Mouse (Mus musculus) Patski (cell line): ENCODE data around the gene Gm11549. TPM values are rescaled to one million over a fixed set of nuclear protein-coding genes. Genes with fewer than 3 reads are reported as not detected.

Experiments used
- ATAC-seq: fragments of 100-300 bp; one replicate; pipeline ENCODE4 v1.8.0; 2021
- CTCF ChIA-PET: fragments of 350-600 bp; sonication (Branson Sonifier 250); formaldehyde crosslinking; loops from one replicate; lab custom pipeline; 2022; ENCODE audit warnings: inconsistent platforms; lab: Charles Lee
- POLR2A ChIA-PET: fragments of 350-600 bp; sonication (Branson Sonifier 250); formaldehyde crosslinking; loops from one replicate; lab custom pipeline; 2022; ENCODE audit warnings: antibody characterized with exemption, inconsistent platforms; lab: Charles Lee
- DNase-seq: peaks from one replicate; pipeline ENCODE4 v3.0.0-alpha.2; 2011; ENCODE audit warnings: low read depth, low spot score
- H3K27me3 ChIP-seq: fragments of 371-371 bp; one replicate; pipeline ENCODE4 v1.5.1; 2021
- CTCF ChIP-seq: fragments of 100-300 bp; IDR thresholded peaks from one replicate; pipeline ENCODE4 v1.5.1; 2021
- in situ Hi-C: fragments of 300-500 bp; cut with MboI; formaldehyde crosslinking; loops from 3 replicates; pipeline ENCODE4 v1.11.1; 2018; ENCODE audit warnings: low pct_unique_long_range_greater_than_20kb, mixed read lengths
- polyA plus RNA-seq: library from polyadenylated mRNA; unstranded; gene quantifications from one replicate; pipeline ENCODE4 v1.2.3, GENCODE M21; 2021

Gene Gm11549
- polyA plus RNA-seq = not detected

DNA sequence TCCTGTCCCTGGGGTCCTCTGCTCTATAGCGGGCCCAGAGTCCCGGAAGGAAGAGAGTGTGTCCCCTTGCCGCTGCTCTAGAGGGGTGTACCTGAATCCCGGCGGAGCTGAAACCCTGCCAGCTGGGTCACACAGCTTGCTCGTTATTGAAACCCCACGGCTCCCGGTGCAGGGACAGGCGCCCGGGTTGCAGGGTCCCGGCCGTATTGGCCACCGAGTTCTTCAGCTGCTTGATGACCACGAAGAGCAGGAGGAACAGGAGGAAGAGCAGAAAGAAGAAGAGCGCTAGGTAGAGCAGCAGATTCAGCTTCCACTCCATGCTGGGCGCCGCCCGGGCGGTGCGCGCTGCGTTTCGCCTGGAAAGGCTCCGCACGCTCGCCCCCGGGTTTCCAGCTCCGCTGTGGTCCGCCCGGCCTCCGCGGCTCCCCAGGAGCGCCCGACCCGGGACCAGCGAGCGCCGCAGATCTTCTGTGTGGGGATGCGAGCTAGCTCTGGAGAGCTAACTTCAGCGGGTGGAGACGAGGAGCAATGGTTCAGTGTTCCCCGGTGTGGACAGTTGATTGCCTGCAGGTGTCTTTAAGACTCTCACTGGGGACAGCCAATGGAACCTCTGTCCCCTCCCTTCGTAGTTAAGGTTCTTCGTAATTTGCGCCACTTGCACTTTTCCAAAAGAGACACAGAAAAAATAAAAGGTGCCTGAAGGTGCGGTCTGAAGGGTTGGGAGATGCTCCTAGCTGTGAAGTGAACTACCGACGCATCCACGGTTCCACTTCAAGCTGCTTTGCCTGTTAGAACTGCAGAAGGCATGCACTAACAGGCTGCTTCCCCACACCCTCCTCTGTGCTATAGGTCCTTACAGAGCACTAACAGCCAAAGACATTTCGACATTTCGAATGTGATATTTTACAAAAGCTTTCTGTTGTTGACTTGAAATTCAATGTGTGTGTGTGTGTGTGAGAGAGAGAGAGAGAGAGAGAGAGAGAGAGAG lies at the start of gene Gm11549:
Gene Gm11549, minus strand, starts transcription at position 741 of the 988 bp plus-strand sequence.
- ChIA-PET CTCF (interaction anchor here (0.9 to 2.2 kb wide), 2 partner anchors 9 to 21 kb away, joined by 3 to 5 read pairs; no protein-coding TSS in a partner anchor), POLR2A (interaction anchor here (0.5 to 1.0 kb wide), 3 partner anchors 11 to 128 kb away, joined by 3 read pairs; no protein-coding TSS in a partner anchor)
- in situ Hi-C loops = no loop called here
- ATAC-seq (peak; percentile 42), DNase-seq (no peak)
- no peak for TF ChIP-seq CTCF
- peaks cover 78% of the 10 kb centered on the region for H3K27me3 ChIP-seq

DNA sequence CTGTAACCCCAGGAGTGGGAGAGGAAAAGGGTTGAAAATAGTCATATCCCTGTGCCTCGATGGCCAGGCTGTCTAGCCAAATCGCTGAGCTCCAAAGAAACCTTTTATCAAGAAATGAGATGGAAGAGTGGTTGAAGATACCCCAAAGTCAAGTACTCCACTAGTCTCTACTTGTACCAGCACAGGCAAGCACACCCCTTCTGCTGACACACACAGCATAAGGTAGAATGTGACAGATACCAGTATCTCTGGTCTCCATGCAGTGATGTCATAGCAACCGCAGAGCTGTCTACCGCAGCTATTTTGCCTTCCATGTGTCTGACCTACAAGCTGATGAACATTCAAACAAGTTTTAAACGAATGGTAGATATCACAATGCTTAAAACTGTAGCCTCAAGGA lies 48.2 kb upstream of the Gm11549 start:
- CTCF ChIA-PET = interaction anchor here (2.3 kb wide), 1 partner anchor 18 kb away, joined by 4 read pairs; no protein-coding TSS in a partner anchor
- TF ChIP-seq CTCF = no peak
- H3K27me3 ChIP-seq = no peaks in the 10 kb centered on the region
- POLR2A ChIA-PET = interaction anchor here (1.3 kb wide), 1 partner anchor 12 kb away, joined by 3 read pairs; no protein-coding TSS in a partner anchor
- in situ Hi-C loops = no loop called here
- ATAC-seq (no peak), DNase-seq (no peak)

DNA sequence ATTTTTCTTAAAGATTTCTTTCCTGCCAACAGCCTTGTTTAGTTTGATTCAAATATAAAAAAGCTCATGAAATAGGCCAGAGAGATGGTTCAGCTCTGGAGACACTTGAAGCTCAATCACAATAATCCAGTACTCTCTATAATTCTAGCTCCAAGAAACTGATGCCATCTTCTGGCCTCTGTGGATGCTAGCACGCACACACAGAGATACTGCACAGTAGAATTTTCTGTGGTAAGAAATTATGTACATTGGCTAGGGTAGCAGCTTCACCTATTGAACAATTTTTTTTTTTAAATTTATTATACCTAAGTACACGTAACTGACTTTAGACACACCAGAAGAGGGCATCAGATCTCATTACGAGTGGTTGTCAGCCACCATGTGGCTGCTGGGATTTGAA lies 42.1 kb upstream of the Gm11549 start:
- CTCF ChIA-PET = interaction anchor here (0.9 to 2.1 kb wide), 3 partner anchors 9 to 31 kb away, joined by 3 to 8 read pairs (median 5); partner anchors contain the start of gene Ccna2
- in situ Hi-C loops = no loop called here
- H3K27me3 ChIP-seq = no peaks in the 10 kb centered on the region
- POLR2A ChIA-PET = interaction anchor here (1.6 kb wide), 1 partner anchor 10 kb away, joined by 5 read pairs; no protein-coding TSS in a partner anchor
- DNase-seq = no peak
- peak; percentile 37 for TF ChIP-seq CTCF
- no peak for ATAC-seq

DNA sequence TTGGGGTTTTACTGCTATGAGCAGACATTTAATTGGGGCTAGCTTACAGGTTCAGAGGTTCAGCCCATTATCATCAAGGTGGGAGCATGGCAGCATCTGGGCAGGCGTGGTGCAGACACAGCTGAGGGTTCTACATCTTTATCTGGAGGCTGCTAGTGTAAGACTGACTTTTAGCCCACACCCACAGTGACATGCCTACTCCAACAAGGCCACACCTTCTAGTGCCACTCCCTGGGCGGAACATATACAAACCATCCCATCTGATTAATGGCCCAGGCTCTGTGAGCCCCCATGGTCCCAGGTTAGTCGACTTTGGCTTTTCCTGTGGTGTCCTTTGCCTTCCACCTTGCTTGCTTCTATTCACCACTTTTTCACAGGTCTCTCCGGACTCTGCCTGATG lies 38.0 kb upstream of the Gm11549 start:
- ChIA-PET CTCF (no interaction called here), POLR2A (no interaction called here)
- in situ Hi-C loops = no loop called here
- no peaks in the 10 kb centered on the region for H3K27me3 ChIP-seq
- DNase-seq (no peak), ATAC-seq (no peak)
- TF ChIP-seq CTCF = no peak

DNA sequence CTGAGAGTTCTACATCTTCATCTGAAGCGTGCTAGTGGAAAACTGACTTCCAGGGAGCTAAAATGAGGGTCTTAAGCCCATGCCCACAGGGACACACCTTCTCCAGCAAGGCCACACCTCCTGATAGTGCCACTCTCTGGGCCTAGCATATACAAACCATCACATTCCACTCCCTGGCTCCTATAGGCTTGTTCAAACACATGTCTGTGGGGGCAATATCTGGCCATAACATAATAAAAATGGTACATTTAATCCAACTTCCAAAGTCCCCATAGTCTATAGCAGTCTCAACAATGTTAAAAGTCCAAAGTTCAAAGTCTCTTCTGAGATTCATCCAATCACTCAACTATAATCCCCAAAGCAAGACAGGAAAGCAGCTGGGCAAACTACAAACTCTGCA lies 36.0 kb upstream of the Gm11549 start:
- in situ Hi-C loops = no loop called here
- ChIA-PET CTCF (interaction anchor here (0.8 to 1.2 kb wide), 3 partner anchors 11 to 61 kb away, joined by 3 to 5 read pairs (median 3); partner anchors contain the start of gene Ccna2), POLR2A (interaction anchor here (1.2 to 1.3 kb wide), 2 partner anchors 12 to 14 kb away, joined by 3 read pairs; no protein-coding TSS in a partner anchor)
- ATAC-seq (no peak), DNase-seq (no peak)
- no peaks in the 10 kb centered on the region for H3K27me3 ChIP-seq
- no peak for TF ChIP-seq CTCF

DNA sequence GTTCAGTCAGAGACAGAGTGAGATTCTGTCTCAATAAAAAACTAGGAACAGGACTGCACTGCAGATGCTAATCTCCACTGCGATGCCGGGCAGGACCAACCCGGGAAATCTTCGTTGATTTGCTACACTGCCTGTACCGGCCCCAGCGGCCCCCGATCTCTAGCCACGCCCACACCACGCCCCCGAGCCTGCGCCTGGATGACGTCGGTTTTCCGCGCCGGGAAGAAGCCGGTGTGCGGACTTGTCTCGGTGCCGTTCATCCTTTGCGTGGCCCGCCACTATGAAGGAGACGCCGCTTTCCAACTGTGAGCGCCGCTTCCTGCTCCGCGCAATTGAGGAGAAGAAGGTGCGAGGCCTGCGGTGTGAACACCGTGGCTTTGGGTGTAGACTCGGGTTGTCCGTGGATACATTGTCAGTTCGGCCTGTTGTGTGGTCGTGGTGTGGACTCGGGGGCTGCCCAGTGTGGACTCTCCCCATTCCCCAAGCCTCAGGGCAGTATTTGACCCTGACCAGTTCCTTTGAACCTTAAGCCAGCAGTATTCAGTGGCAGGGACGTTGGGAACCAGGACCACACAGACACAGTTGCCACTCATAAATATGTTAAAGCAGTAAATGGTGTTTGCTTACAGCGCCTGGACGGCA lies 30.9 kb upstream of the Gm11549 start, which contains the start of gene Exosc9:
Gene Exosc9, plus strand, starts transcription at position 201 of the 642 bp plus-strand sequence.
- TF ChIP-seq CTCF = no peak
- peak; percentile 48 for DNase-seq
- H3K27me3 ChIP-seq = no peaks in the 10 kb centered on the region
- ChIA-PET POLR2A (no interaction called here), CTCF (interaction anchor here (0.9 to 1.0 kb wide), 2 partner anchors 16 to 19 kb away, joined by 3 to 4 read pairs; partner anchors contain the start of gene Ccna2)
- in situ Hi-C loops = no loop called here
- peak; percentile 95 for ATAC-seq

DNA sequence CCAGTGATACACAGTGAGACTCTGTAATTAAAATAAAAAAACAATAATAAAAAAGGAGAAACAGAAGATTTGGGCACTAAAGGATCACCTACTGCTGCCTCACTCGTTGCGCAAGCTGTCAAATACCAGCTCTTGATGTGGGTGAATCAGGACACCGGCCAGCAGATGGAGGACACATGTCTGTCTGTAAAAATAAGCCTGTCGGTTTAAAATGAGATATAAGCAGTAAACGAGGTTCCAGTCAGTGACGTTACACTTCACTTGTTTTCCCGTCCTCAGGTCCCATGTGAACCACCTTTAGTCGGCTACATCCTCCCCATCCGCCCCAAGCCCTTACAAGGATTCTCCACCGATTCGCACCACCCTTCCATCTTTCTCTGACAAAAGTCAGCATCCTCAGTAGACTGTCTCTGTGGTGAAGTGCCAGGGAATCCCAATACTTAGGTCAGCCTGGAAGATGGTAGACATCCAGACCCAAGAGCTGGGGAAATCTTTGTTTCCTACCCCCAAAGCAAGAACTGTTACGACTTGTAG lies 30.3 kb upstream of the Gm11549 start:
- in situ Hi-C loops = no loop called here
- ATAC-seq = peak; percentile 65
- DNase-seq = no peak
- H3K27me3 ChIP-seq = no peaks in the 10 kb centered on the region
- POLR2A ChIA-PET = no interaction called here
- TF ChIP-seq CTCF = no peak
- CTCF ChIA-PET = interaction anchor here (0.9 to 1.0 kb wide), 2 partner anchors 17 to 20 kb away, joined by 3 to 4 read pairs; partner anchors contain the start of gene Ccna2

DNA sequence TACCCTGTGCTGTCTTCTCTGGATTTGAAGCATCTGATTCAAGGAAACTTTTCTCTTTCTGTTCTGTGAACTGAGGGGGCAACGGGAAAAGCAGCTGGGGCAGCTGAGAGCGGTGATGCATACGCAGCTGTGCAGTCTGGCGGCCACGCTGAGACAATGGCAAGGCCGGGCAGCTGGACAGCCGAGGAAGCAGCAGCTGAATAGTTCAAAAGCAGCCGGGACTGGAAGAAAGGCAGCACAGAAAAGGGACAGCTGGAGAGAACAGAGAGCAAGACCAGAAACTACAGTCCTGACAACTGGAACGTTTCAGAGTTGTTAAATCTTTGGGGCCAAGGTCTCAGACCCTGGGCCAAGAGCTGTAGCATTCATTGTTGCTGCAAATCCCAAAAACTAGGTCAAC lies 29.7 kb upstream of the Gm11549 start:
- no peak for ATAC-seq
- in situ Hi-C loops = no loop called here
- no peaks in the 10 kb centered on the region for H3K27me3 ChIP-seq
- TF ChIP-seq CTCF = no peak
- POLR2A ChIA-PET = no interaction called here
- no peak for DNase-seq
- CTCF ChIA-PET = interaction anchor here (0.9 to 1.0 kb wide), 2 partner anchors 18 to 21 kb away, joined by 3 to 4 read pairs; partner anchors contain the start of gene Ccna2

DNA sequence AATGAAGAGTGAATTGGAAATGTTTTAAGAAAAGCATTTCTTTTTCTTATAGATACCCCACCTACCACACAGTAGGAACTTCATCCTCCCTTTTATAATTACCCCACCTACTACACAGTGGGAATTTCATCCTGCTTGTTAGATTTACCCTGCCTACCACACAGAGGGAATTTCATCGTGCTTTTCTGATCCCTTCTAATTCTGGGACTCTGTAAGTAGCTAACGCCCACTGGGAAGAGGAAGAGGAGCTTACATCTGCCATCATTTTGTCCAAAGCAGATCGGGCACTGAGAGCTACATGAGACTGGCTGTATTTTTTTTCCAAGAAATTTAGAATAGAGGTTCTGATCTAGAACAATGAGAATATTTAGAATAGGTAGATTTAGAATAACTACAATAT lies 23.3 kb upstream of the Gm11549 start:
- DNase-seq = no peak
- H3K27me3 ChIP-seq = no peaks in the 10 kb centered on the region
- in situ Hi-C loops = no loop called here
- no peak for ATAC-seq
- no peak for TF ChIP-seq CTCF
- ChIA-PET CTCF (no interaction called here), POLR2A (interaction anchor here (1.1 kb wide), 1 partner anchor 24 kb away, joined by 3 read pairs; no protein-coding TSS in a partner anchor)

DNA sequence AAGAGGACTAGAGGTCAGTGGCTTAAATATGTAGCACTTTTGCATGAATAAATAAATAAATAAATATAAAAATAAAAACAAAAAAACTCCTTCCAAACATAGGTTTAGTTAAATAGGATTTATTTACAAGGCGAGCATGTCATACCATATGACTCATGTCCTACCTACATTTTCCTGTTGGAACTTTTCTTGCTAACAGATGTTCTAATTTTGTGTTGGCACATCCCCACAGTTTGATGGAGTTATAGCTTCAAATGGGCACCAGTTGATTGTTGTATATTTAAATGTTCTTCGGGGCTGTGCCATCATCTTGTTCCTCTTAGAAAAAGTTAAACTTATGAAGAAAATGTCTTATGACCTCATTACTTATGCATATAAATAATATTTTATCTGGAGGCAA lies 19.8 kb upstream of the Gm11549 start:
- in situ Hi-C loops = no loop called here

More for the DNA sequence above, 19.8 kb upstream of the Gm11549 start:
- ChIA-PET CTCF (interaction anchor here (3.7 kb wide), 1 partner anchor 14 kb away, joined by 13 read pairs; no protein-coding TSS in a partner anchor), POLR2A (no interaction called here)
- DNase-seq = no peak
- no peak for TF ChIP-seq CTCF
- peaks cover 7% of the 10 kb centered on the region for H3K27me3 ChIP-seq
- no peak for ATAC-seq
